Mouse (Mus musculus): Measurements from ENCODE around the gene Cobll1. TPM values are rescaled to one million over a fixed set of nuclear protein-coding genes. Genes with fewer than 3 reads are reported as not detected.

Cobll1 gene
- total and polyA plus RNA-seq, 2 experiments, result 10.0 to 13.6 TPM

GRCm38 (mm10) chr2:65191398-65191797, 47.8 kb downstream of the Cobll1 start:
- H3K36me3 ChIP-seq (ENCODE audit: control insufficient read depth, insufficient read depth, low read length), result no peaks in the 10 kb centered on the region
- 67% methylated on average over 7 of the region's 7 CpGs for WGBS
- H3K4me1 ChIP-seq (ENCODE audit: control insufficient read depth, insufficient read depth, low read length), result peaks cover 12% of the 10 kb centered on the region
- H3K27ac ChIP-seq (replicated peaks; ENCODE audit: insufficient read depth, low read depth, low read length), result no peak overlapping the region
- no peak overlapping the region for H3K4me3 ChIP-seq (ENCODE audit: insufficient read depth, low read depth, low read length)
- H3K9ac ChIP-seq (ENCODE audit: low read depth, low read length), result no peak overlapping the region
- peaks cover 19% of the 10 kb centered on the region; the same call in 1 of the 2 replicates for H3K79me2 ChIP-seq (ENCODE audit: control insufficient read depth, insufficient read depth, low read length)
- no peak for DNase-seq (ENCODE audit: extremely low read depth, low read depth, low spot score)
- TF ChIP-seq CTCF (IDR thresholded peaks at IDR 0.05; ENCODE audit: low read depth, low read length) (no peak), POLR2A (IDR thresholded peaks at IDR 0.05; ENCODE audit: extremely low read depth, insufficient read depth, low read length) (no peak)
- H3K27me3 ChIP-seq (ENCODE audit: control insufficient read depth, insufficient read depth, low read length), result no peaks in the 10 kb centered on the region

- 25% methylated on average over 7 of the region's 7 CpGs for WGBS
- Histone ChIP-seq H3K9ac (ENCODE audit: low read depth, low read length) (no peak overlapping the region), H3K4me3 (ENCODE audit: insufficient read depth, low read depth, low read length) (no peak overlapping the region), H3K27ac (replicated peaks; ENCODE audit: insufficient read depth, low read depth, low read length) (peak overlapping the region; percentile 7; the same call in 1 of the 2 replicates), H3K27me3 (ENCODE audit: control insufficient read depth, insufficient read depth, low read length) (no peaks in the 10 kb centered on the region), H3K79me2 (ENCODE audit: control insufficient read depth, insufficient read depth, low read length) (peaks cover 22% of the 10 kb centered on the region), H3K4me1 (ENCODE audit: control insufficient read depth, insufficient read depth, low read length) (peaks cover 18% of the 10 kb centered on the region), H3K36me3 (ENCODE audit: control insufficient read depth, insufficient read depth, low read length) (no peaks in the 10 kb centered on the region)
- DNase-seq (ENCODE audit: extremely low read depth, low read depth, low spot score), result peak; percentile 68
- TF ChIP-seq CTCF (IDR thresholded peaks at IDR 0.05; ENCODE audit: low read depth, low read length), result no peak
- TF ChIP-seq POLR2A (IDR thresholded peaks at IDR 0.05; ENCODE audit: extremely low read depth, insufficient read depth, low read length), result no peak
Measured at GRCm38 (mm10) chr2:65189346-65189745, 49.9 kb downstream of the Cobll1 start.

- Histone ChIP-seq H3K36me3 (ENCODE audit: control insufficient read depth, insufficient read depth, low read length) (no peaks in the 10 kb centered on the region), H3K4me3 (ENCODE audit: insufficient read depth, low read depth, low read length) (no peak overlapping the region), H3K27me3 (ENCODE audit: control insufficient read depth, insufficient read depth, low read length) (no peaks in the 10 kb centered on the region), H3K27ac (replicated peaks; ENCODE audit: insufficient read depth, low read depth, low read length) (peak overlapping the region; percentile 31; the same call in 1 of the 2 replicates), H3K79me2 (ENCODE audit: control insufficient read depth, insufficient read depth, low read length) (peaks cover 22% of the 10 kb centered on the region), H3K9ac (ENCODE audit: low read depth, low read length) (no peak overlapping the region), H3K4me1 (ENCODE audit: control insufficient read depth, insufficient read depth, low read length) (peaks cover 18% of the 10 kb centered on the region)
- TF ChIP-seq CTCF (IDR thresholded peaks at IDR 0.05; ENCODE audit: low read depth, low read length), result no peak
- no peak for TF ChIP-seq POLR2A (IDR thresholded peaks at IDR 0.05; ENCODE audit: extremely low read depth, insufficient read depth, low read length)
- WGBS, result 29% methylated on average over 6 of the region's 6 CpGs
- no peak for DNase-seq (ENCODE audit: extremely low read depth, low read depth, low spot score)
Measured at GRCm38 (mm10) chr2:65188585-65188984, 50.6 kb downstream of the Cobll1 start.

GRCm38 (mm10) chr2:65187652-65188051, 51.6 kb downstream of the Cobll1 start:
- peaks cover 19% of the 10 kb centered on the region for H3K4me1 ChIP-seq (ENCODE audit: control insufficient read depth, insufficient read depth, low read length)

GRCm38 (mm10) chr2:65187164-65187563, 52.0 kb downstream of the Cobll1 start:
- Histone ChIP-seq H3K36me3 (ENCODE audit: control insufficient read depth, insufficient read depth, low read length) (no peaks in the 10 kb centered on the region), H3K4me3 (ENCODE audit: insufficient read depth, low read depth, low read length) (no peak overlapping the region), H3K27ac (replicated peaks; ENCODE audit: insufficient read depth, low read depth, low read length) (no peak overlapping the region; the same call in 1 of the 2 replicates), H3K4me1 (ENCODE audit: control insufficient read depth, insufficient read depth, low read length) (peaks cover 20% of the 10 kb centered on the region), H3K27me3 (ENCODE audit: control insufficient read depth, insufficient read depth, low read length) (no peaks in the 10 kb centered on the region), H3K9ac (ENCODE audit: low read depth, low read length) (no peak overlapping the region), H3K79me2 (ENCODE audit: control insufficient read depth, insufficient read depth, low read length) (peaks cover 18% of the 10 kb centered on the region)
- TF ChIP-seq CTCF (IDR thresholded peaks at IDR 0.05; ENCODE audit: low read depth, low read length), result no peak
- TF ChIP-seq POLR2A (IDR thresholded peaks at IDR 0.05; ENCODE audit: extremely low read depth, insufficient read depth, low read length), result no peak
- DNase-seq (ENCODE audit: extremely low read depth, low read depth, low spot score), result peak; percentile 88
- WGBS, result 30% methylated on average over 3 of the region's 3 CpGs

More at GRCm38 (mm10) chr2:65187652-65188051, 51.6 kb downstream of the Cobll1 start:
- H3K79me2 ChIP-seq (ENCODE audit: control insufficient read depth, insufficient read depth, low read length), result peaks cover 18% of the 10 kb centered on the region
- no peaks in the 10 kb centered on the region for H3K36me3 ChIP-seq (ENCODE audit: control insufficient read depth, insufficient read depth, low read length)
- no peak overlapping the region for H3K4me3 ChIP-seq (ENCODE audit: insufficient read depth, low read depth, low read length)
- no peak for DNase-seq (ENCODE audit: extremely low read depth, low read depth, low spot score)
- no peak overlapping the region for H3K9ac ChIP-seq (ENCODE audit: low read depth, low read length)
- TF ChIP-seq CTCF (IDR thresholded peaks at IDR 0.05; ENCODE audit: low read depth, low read length) (no peak), POLR2A (IDR thresholded peaks at IDR 0.05; ENCODE audit: extremely low read depth, insufficient read depth, low read length) (no peak)
- H3K27me3 ChIP-seq (ENCODE audit: control insufficient read depth, insufficient read depth, low read length), result no peaks in the 10 kb centered on the region
- H3K27ac ChIP-seq (replicated peaks; ENCODE audit: insufficient read depth, low read depth, low read length), result peak overlapping the region; percentile 47; the same call in 1 of the 2 replicates

GRCm38 (mm10) chr2:65182747-65183146, 56.5 kb downstream of the Cobll1 start:
- 67% methylated on average over 2 of the region's 2 CpGs for WGBS
- no peaks in the 10 kb centered on the region for H3K27me3 ChIP-seq (ENCODE audit: control insufficient read depth, insufficient read depth, low read length)
- no peak overlapping the region for H3K27ac ChIP-seq (replicated peaks; ENCODE audit: insufficient read depth, low read depth, low read length)
- H3K9ac ChIP-seq (ENCODE audit: low read depth, low read length), result no peak overlapping the region
- DNase-seq (ENCODE audit: extremely low read depth, low read depth, low spot score), result no peak
- no peaks in the 10 kb centered on the region for H3K36me3 ChIP-seq (ENCODE audit: control insufficient read depth, insufficient read depth, low read length)
- H3K79me2 ChIP-seq (ENCODE audit: control insufficient read depth, insufficient read depth, low read length), result peaks cover 30% of the 10 kb centered on the region
- TF ChIP-seq CTCF (IDR thresholded peaks at IDR 0.05; ENCODE audit: low read depth, low read length), result no peak
- TF ChIP-seq POLR2A (IDR thresholded peaks at IDR 0.05; ENCODE audit: extremely low read depth, insufficient read depth, low read length), result no peak
- H3K4me1 ChIP-seq (ENCODE audit: control insufficient read depth, insufficient read depth, low read length), result peaks cover 28% of the 10 kb centered on the region
- no peak overlapping the region for H3K4me3 ChIP-seq (ENCODE audit: insufficient read depth, low read depth, low read length)

Data from liver, adult 2 months (tissue).